Mouse (Mus musculus): ENCODE measurements around the gene Vmn2r80. TPM values are rescaled to one million over a fixed set of nuclear protein-coding genes. Genes with fewer than 3 reads are reported as not detected.

The Vmn2r80 gene
- polyA plus RNA-seq, 1 experiment from 2014 or later, result not detected

GRCm38 (mm10) chr10:79220432-79220831 is 71.9 kb downstream of the Vmn2r80 start:
- no peaks in the 10 kb centered on the region for H3K9me3 ChIP-seq (replicated peaks; ENCODE audit: control insufficient read depth, low read length)
- H3K4me3 ChIP-seq (ENCODE audit: low read length), result no peak overlapping the region
- H3K9ac ChIP-seq (ENCODE audit: low read length), result no peak overlapping the region
- no peaks in the 10 kb centered on the region for H3K27me3 ChIP-seq (ENCODE audit: control insufficient read depth, insufficient read depth, low read length)
- no peak overlapping the region for H3K27ac ChIP-seq (ENCODE audit: low read length)
- H3K4me2 ChIP-seq (ENCODE audit: low read depth, low read length), result no peak overlapping the region
- no peaks in the 10 kb centered on the region for H3K36me3 ChIP-seq (ENCODE audit: control insufficient read depth, insufficient read depth)
- no peak for ATAC-seq (replicated peaks; ENCODE audit: extremely low read depth, insufficient read depth, low FRiP score)
- H3K4me1 ChIP-seq (ENCODE audit: control insufficient read depth, insufficient read depth, low read length), result no peaks in the 10 kb centered on the region

DNA sequence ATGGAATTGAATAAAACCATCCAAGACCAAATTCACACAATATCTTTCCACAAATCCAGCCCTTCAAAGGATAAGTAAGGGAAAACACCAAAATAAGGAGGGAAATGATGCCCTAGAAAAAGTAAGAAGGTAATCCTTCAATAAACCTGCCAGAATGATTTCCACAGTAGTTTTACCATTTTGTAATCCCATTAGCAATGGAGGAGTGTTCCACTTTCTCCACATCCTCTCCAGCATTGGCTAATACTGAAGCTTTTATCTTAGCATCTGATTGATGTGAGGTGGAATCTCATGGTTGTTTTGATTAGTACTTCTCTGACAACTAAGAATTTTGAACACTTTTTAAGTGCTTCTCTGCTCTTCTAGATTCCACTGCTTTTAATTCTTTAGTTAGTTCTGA is 73.0 kb downstream of the Vmn2r80 start:
- Histone ChIP-seq H3K4me1 (ENCODE audit: control insufficient read depth, insufficient read depth, low read length) (no peaks in the 10 kb centered on the region), H3K36me3 (ENCODE audit: control insufficient read depth, insufficient read depth) (no peaks in the 10 kb centered on the region), H3K9ac (ENCODE audit: low read length) (no peak overlapping the region), H3K4me3 (ENCODE audit: low read length) (no peak overlapping the region), H3K4me2 (ENCODE audit: low read depth, low read length) (no peak overlapping the region), H3K9me3 (replicated peaks; ENCODE audit: control insufficient read depth, low read length) (no peaks in the 10 kb centered on the region), H3K27ac (ENCODE audit: low read length) (no peak overlapping the region), H3K27me3 (ENCODE audit: control insufficient read depth, insufficient read depth, low read length) (no peaks in the 10 kb centered on the region)
- no peak for ATAC-seq (replicated peaks; ENCODE audit: extremely low read depth, insufficient read depth, low FRiP score)

DNA sequence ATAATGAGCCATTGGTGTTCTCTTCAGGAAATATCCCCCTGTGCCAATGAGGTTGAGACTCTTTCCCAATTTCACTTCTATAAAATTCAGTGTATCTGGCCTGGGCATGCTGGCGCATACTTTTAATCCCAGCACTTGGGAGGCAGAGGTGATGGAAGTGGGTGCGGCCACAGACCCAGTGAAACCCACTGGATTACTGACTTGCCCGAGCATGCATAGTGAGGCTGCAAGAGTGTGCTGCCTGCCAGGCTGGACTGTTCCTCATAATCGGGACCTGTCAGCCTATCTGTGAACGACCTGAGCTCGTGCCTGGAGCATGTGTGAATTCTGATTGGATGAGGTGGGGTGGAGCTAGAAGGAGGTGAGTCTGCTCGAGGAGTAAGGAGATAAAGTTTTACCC is 73.6 kb downstream of the Vmn2r80 start:
- ATAC-seq (replicated peaks; ENCODE audit: extremely low read depth, insufficient read depth, low FRiP score), result no peak
- no peaks in the 10 kb centered on the region for H3K27me3 ChIP-seq (ENCODE audit: control insufficient read depth, insufficient read depth, low read length)
- H3K4me3 ChIP-seq (ENCODE audit: low read length), result no peak overlapping the region
- H3K9ac ChIP-seq (ENCODE audit: low read length), result no peak overlapping the region
- WGBS, result 67% methylated on average over 7 of the region's 7 CpGs
- no peak overlapping the region for H3K4me2 ChIP-seq (ENCODE audit: low read depth, low read length)
- no peaks in the 10 kb centered on the region for H3K4me1 ChIP-seq (ENCODE audit: control insufficient read depth, insufficient read depth, low read length)
- H3K36me3 ChIP-seq (ENCODE audit: control insufficient read depth, insufficient read depth), result no peaks in the 10 kb centered on the region
- H3K27ac ChIP-seq (ENCODE audit: low read length), result no peak overlapping the region
- H3K9me3 ChIP-seq (replicated peaks; ENCODE audit: control insufficient read depth, low read length), result no peaks in the 10 kb centered on the region

Other genes starting within 250 kb of the Vmn2r80 start
- not detected in 2 replicates for gene Olfr1354, start 235.6 kb upstream of the Vmn2r80 start, polyA plus RNA-seq (2015; fragmentation: Nextera tagmentation; extraction: Ambion mirVana)
- not detected in 2 replicates for gene Olfr8, start 198.1 kb upstream of the Vmn2r80 start, polyA plus RNA-seq (2015; fragmentation: Nextera tagmentation; extraction: Ambion mirVana)
- not detected in 2 replicates for gene Olfr1353, start 185.5 kb upstream of the Vmn2r80 start, polyA plus RNA-seq (2015; fragmentation: Nextera tagmentation; extraction: Ambion mirVana)
- gene Olfr1352, start 167.7 kb upstream of the Vmn2r80 start, polyA plus RNA-seq (2015; fragmentation: Nextera tagmentation; extraction: Ambion mirVana), result not detected in 2 replicates
- gene Olfr1351, start 136.3 kb upstream of the Vmn2r80 start, polyA plus RNA-seq (2015; fragmentation: Nextera tagmentation; extraction: Ambion mirVana), result not detected in 2 replicates
- not detected in 2 replicates for gene Olfr57, start 120.0 kb upstream of the Vmn2r80 start, polyA plus RNA-seq (2015; fragmentation: Nextera tagmentation; extraction: Ambion mirVana)
- 16.8 and 17.5 TPM in 2 replicates for gene 2610008E11Rik, start 51.2 kb upstream of the Vmn2r80 start, polyA plus RNA-seq (2015; fragmentation: Nextera tagmentation; extraction: Ambion mirVana)
- not detected in 2 replicates for gene Vmn2r81, start 98.9 kb downstream of the Vmn2r80 start, polyA plus RNA-seq (2015; fragmentation: Nextera tagmentation; extraction: Ambion mirVana)
- not detected in 2 replicates for gene Vmn2r82, start 207.8 kb downstream of the Vmn2r80 start, polyA plus RNA-seq (2015; fragmentation: Nextera tagmentation; extraction: Ambion mirVana)